In the genomic region with DNA sequence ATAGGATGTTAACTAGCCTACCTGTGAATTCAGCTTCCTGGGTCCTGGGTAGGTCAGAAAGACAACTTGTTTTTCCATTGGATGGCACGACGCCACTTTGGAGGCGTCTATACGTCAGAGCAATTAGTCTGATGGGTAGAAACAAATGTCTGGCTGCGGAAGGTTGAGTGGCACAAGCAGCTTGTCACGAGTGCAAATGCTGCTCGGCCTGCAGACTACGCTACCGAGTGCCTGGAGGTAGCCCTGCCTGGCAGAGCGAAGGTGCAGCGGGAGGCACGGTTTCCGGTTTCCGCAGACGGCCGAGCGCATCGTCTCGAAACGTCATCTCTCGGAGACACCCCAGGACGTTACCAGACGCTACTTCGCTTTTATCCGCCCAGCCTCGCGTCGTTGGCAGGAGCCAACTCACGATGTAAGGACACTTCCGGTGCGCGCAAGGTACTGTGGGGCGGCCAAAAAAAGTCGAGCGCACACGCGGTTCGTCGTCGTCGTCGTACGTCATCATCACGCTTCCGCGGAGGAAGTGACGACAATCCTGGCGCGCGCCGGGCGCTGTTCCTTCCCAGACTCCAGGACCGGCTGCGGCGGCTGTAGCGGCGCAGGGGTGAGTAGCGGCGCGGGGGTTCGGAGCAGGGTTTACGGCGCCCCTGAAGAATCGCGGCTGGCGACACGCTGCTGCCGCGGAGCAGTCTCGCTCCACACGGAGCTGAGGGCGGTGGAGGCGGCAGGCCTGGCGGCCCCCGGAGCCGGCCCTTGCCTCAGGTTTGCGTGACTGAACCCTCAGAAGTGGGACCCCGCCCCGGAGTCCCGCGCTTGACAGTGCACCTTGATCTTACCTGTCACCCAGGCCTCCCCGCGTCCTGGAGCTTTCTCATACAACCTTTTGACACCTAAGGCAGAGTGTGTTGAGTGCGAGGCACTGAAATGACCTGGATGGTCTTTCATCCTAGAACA, we compare ENCODE assay signal across 8 mouse cellular contexts. TPM values are rescaled to one million over a fixed set of nuclear protein-coding genes. Genes with fewer than 3 reads are reported as not detected.
DNase-seq lines count a peak whose midpoint lies in the region; ATAC-seq and TF ChIP-seq lines count a peak whose summit lies in the region.

Gene Cdk11b (plus strand): TSS at position 517 of the 954 bp plus-strand sequence.

- TF ChIP-seq CTCF in C2C12 (IDR thresholded peaks at IDR 0.05; ENCODE audit: control insufficient read depth, insufficient read depth, insufficient read length), result no peak
- no peak for TF ChIP-seq CTCF in brain, embryonic 14.5 days (IDR thresholded peaks at IDR 0.05; ENCODE audit: borderline replicate concordance, extremely low read depth, insufficient read depth, insufficient read length)
- TF ChIP-seq CTCF in liver, adult 2 months (IDR thresholded peaks at IDR 0.05; ENCODE audit: low read depth, low read length), result no peak

- ATAC-seq in heart, embryonic 11.5 days (replicated peaks; ENCODE audit: insufficient number of reproducible peaks, low FRiP score, low TSS enrichment), result peak; percentile 98
- peak; percentile 100 for ATAC-seq in kidney, embryonic 16.5 days (ENCODE audit: low FRiP score, low TSS enrichment)

- under 1% methylated on average over 84 of the region's 84 CpGs for WGBS in heart, embryonic 11.5 days (ENCODE audit: insufficient replicate concordance)
- under 1% methylated on average over 84 of the region's 84 CpGs for WGBS in kidney, embryonic 16.5 days
- under 1% methylated on average over 80 of the region's 84 CpGs for WGBS in liver, adult 2 months

- H3K27ac ChIP-seq in heart, embryonic 11.5 days (ENCODE audit: low read depth, low read length), result peak within 1 kb of the TSS; percentile 93
- peak within 1 kb of the TSS; percentile 95 for H3K27ac ChIP-seq in kidney, embryonic 16.5 days (ENCODE audit: low read length)
- H3K27ac ChIP-seq in liver, adult 2 months (replicated peaks; ENCODE audit: insufficient read depth, low read depth, low read length), result peak within 1 kb of the TSS; percentile 61

- DNase-seq in brain, embryonic 14.5 days (ENCODE audit: low read depth), result peak; percentile 100
- DNase-seq in liver, adult 2 months (ENCODE audit: extremely low read depth, low read depth, low spot score), result peak; percentile 96
- peak; percentile 99 for DNase-seq in splenic B cell, adult 2 months (ENCODE audit: low read depth, low spot score)

- H3K4me3 ChIP-seq in C2C12 (ENCODE audit: insufficient read depth, poor library complexity, severe bottlenecking) (peak within 1 kb of the TSS; percentile 91), myocyte (peak within 1 kb of the TSS; percentile 86)
- peak within 1 kb of the TSS; percentile 88 for H3K4me3 ChIP-seq in erythroblast, embryonic 14.5 days (replicated peaks)
- peak within 1 kb of the TSS; percentile 91 for H3K4me3 ChIP-seq in heart, embryonic 11.5 days (ENCODE audit: low read depth, low read length)
- H3K4me3 ChIP-seq in kidney, embryonic 16.5 days (ENCODE audit: low read length), result peak within 1 kb of the TSS; percentile 92
- H3K4me3 ChIP-seq in liver, adult 2 months (ENCODE audit: insufficient read depth, low read depth, low read length), result peak within 1 kb of the TSS; percentile 69

- peaks cover 31% of the 10 kb centered on the region for H3K4me1 ChIP-seq in erythroblast, embryonic 14.5 days (ENCODE audit: control insufficient read depth)
- H3K4me1 ChIP-seq in heart, embryonic 11.5 days (ENCODE audit: control insufficient read depth, insufficient read depth, low read length), result peaks cover 3% of the 10 kb centered on the region; the same call in 1 of the 2 replicates
- H3K4me1 ChIP-seq in kidney, embryonic 16.5 days (ENCODE audit: insufficient read depth, low read length), result peaks cover 8% of the 10 kb centered on the region; the same call in 1 of the 2 replicates
- peaks cover 6% of the 10 kb centered on the region; the same call in 1 of the 2 replicates for H3K4me1 ChIP-seq in liver, adult 2 months (ENCODE audit: control insufficient read depth, insufficient read depth, low read length)

- H3K4me2 ChIP-seq in heart, embryonic 11.5 days, result peak within 1 kb of the TSS; percentile 78
- H3K4me2 ChIP-seq in kidney, embryonic 16.5 days (replicated peaks; ENCODE audit: low read depth, low read length), result peak within 1 kb of the TSS; percentile 89
- peak within 1 kb of the TSS; percentile 91 for H3K4me2 ChIP-seq in myocyte (ENCODE audit: low read depth)

- peak within 1 kb of the TSS; percentile 84 for H3K9ac ChIP-seq in heart, embryonic 11.5 days (ENCODE audit: low read depth, low read length)
- H3K9ac ChIP-seq in kidney, embryonic 16.5 days (replicated peaks; ENCODE audit: low read length), result peak within 1 kb of the TSS; percentile 88
- H3K9ac ChIP-seq in liver, adult 2 months (ENCODE audit: low read depth, low read length), result peak within 1 kb of the TSS; percentile 83

- H3K79me3 ChIP-seq in C2C12 (ENCODE audit: low read depth), result peaks cover 25% of the 10 kb centered on the region

- H3K27me3 ChIP-seq in C2C12 (ENCODE audit: control insufficient read depth, insufficient read depth, insufficient read length) (no peaks in the 10 kb centered on the region), myocyte (ENCODE audit: control insufficient read depth, insufficient read depth, insufficient read length) (no peaks in the 10 kb centered on the region)
- H3K27me3 ChIP-seq in erythroblast, embryonic 14.5 days (ENCODE audit: control insufficient read depth), result no peaks in the 10 kb centered on the region
- H3K27me3 ChIP-seq in heart, embryonic 11.5 days (ENCODE audit: control insufficient read depth, insufficient read depth, low read length), result no peaks in the 10 kb centered on the region
- H3K27me3 ChIP-seq in kidney, embryonic 16.5 days (ENCODE audit: insufficient read depth, low read length), result no peaks in the 10 kb centered on the region
- no peaks in the 10 kb centered on the region for H3K27me3 ChIP-seq in liver, adult 2 months (ENCODE audit: control insufficient read depth, insufficient read depth, low read length)
- no peaks in the 10 kb centered on the region for H3K27me3 ChIP-seq in splenic B cell, adult 2 months (ENCODE audit: control insufficient read depth, insufficient read depth, low read length, poor library complexity, severe bottlenecking)

- peak within 1 kb of the TSS; percentile 78 for H3ac ChIP-seq in C2C12 (ENCODE audit: control insufficient read depth, insufficient read length, low read depth)
- peak within 1 kb of the TSS; percentile 71 for H3ac ChIP-seq in myocyte (ENCODE audit: control insufficient read depth, insufficient read length)

- H3K79me2 ChIP-seq in C2C12 (ENCODE audit: control insufficient read depth, insufficient read depth), result peaks cover 59% of the 10 kb centered on the region
- peaks cover 5% of the 10 kb centered on the region; the same call in 1 of the 2 replicates for H3K79me2 ChIP-seq in liver, adult 2 months (ENCODE audit: control insufficient read depth, insufficient read depth, low read length)
- H3K79me2 ChIP-seq in myocyte (ENCODE audit: control insufficient read depth, insufficient read depth), result peaks cover 33% of the 10 kb centered on the region

- H3K9me3 ChIP-seq in erythroblast, embryonic 14.5 days (ENCODE audit: control insufficient read depth, low read length), result no peaks in the 10 kb centered on the region
- H3K9me3 ChIP-seq in heart, embryonic 11.5 days (replicated peaks; ENCODE audit: control insufficient read depth, low read length), result no peaks in the 10 kb centered on the region
- no peaks in the 10 kb centered on the region for H3K9me3 ChIP-seq in kidney, embryonic 16.5 days (ENCODE audit: low read length)

- H3K36me3 ChIP-seq in C2C12 (ENCODE audit: control insufficient read depth, insufficient read depth) (peaks cover 39% of the 10 kb centered on the region), myocyte (ENCODE audit: control insufficient read depth, insufficient read depth) (peaks cover 10% of the 10 kb centered on the region)
- H3K36me3 ChIP-seq in erythroblast, embryonic 14.5 days (ENCODE audit: control insufficient read depth), result peaks cover 59% of the 10 kb centered on the region
- H3K36me3 ChIP-seq in heart, embryonic 11.5 days (ENCODE audit: control insufficient read depth, insufficient read depth, low read length), result 0 out of 2 replicates have a peak, but pooled peaks cover 2% of the 10 kb centered on the region
- H3K36me3 ChIP-seq in kidney, embryonic 16.5 days (ENCODE audit: insufficient read depth, low read length), result peaks cover 26% of the 10 kb centered on the region
- peaks cover 34% of the 10 kb centered on the region for H3K36me3 ChIP-seq in liver, adult 2 months (ENCODE audit: control insufficient read depth, insufficient read depth, low read length)
- H3K36me3 ChIP-seq in splenic B cell, adult 2 months (ENCODE audit: control insufficient read depth, insufficient read depth, low read length, poor library complexity, severe bottlenecking), result peaks cover 8% of the 10 kb centered on the region; the same call in 1 of the 2 replicates

- TF ChIP-seq POLR2A in brain, embryonic 14.5 days (IDR thresholded peaks at IDR 0.05; ENCODE audit: borderline replicate concordance, extremely low read depth, insufficient read depth, insufficient read length, poor library complexity, severe bottlenecking), result 0 out of 2 replicates have a peak, but pooled peaks have one; percentile 7
- TF ChIP-seq POLR2A in liver, adult 2 months (IDR thresholded peaks at IDR 0.05; ENCODE audit: extremely low read depth, insufficient read depth, low read length), result peak; percentile 74; the same call in 1 of the 2 replicates
- peak; percentile 96 for TF ChIP-seq POLR2A in myocyte (IDR thresholded peaks at IDR 0.05; ENCODE audit: insufficient read length, low read depth)

TF ChIP-seq in C2C12, 6 proteins besides CTCF, POLR2A, EP300 and RAD21:
- TF ChIP-seq USF1 (IDR thresholded peaks at IDR 0.05; ENCODE audit: low read depth) (no peak), MYOD1 (IDR thresholded peaks at IDR 0.05; ENCODE audit: control insufficient read depth, insufficient read length, low read depth) (no peak), MAX (IDR thresholded peaks at IDR 0.05) (peak; percentile 56)

TF ChIP-seq in myocyte, 11 proteins besides CTCF, POLR2A, EP300 and RAD21 (continues in another document):
- TF ChIP-seq USF1 (IDR thresholded peaks at IDR 0.05; ENCODE audit: low read depth) (no peak), POLR2AphosphoS2 (IDR thresholded peaks at IDR 0.05; ENCODE audit: insufficient read length, low read depth) (peak; percentile 95), MYOD1 (IDR thresholded peaks at IDR 0.05; ENCODE audit: control insufficient read depth in 1 of 3, insufficient read length in 2 of 3, low read depth in 2 of 3) (peak in 2 of 3 experiments; percentile 25 to 66), CEBPB (IDR thresholded peaks at IDR 0.05; ENCODE audit: insufficient read depth, poor library complexity, severe bottlenecking) (no peak)

RNA-seq across cellular contexts. Expression of gene Cdk11b, which starts in this region (rescaled TPM):
- polyA plus RNA-seq in C2C12 (2012; fragmentation: generic; extraction: Trizol) (40.4 TPM), myocyte (2012; fragmentation: generic; extraction: Trizol) (47.7 TPM)
- polyA plus RNA-seq in brain, embryonic 14.5 days (2012; rRNA removed), result 32.8 and 52.2 TPM in 2 replicates
- 5.0 and 6.4 TPM in 2 replicates for polyA plus RNA-seq in erythroblast, embryonic 14.5 days (2012)
- 48.2 and 50.0 TPM in 2 replicates for polyA plus RNA-seq in heart, embryonic 11.5 days (2014; fragmentation: Nextera tagmentation; extraction: Ambion mirVana)
- 56.6 and 65.6 TPM in 2 replicates for polyA plus RNA-seq in kidney, embryonic 16.5 days (2015; fragmentation: Nextera tagmentation; extraction: Ambion mirVana)
- 8.5 and 11.2 TPM in 2 replicates for total RNA-seq in liver, adult 2 months (2014; rRNA removed)
- polyA plus RNA-seq in liver, adult 2 months (2012; rRNA removed), result 8.8 and 10.6 TPM in 2 replicates

Comparison
In these comparisons a context has a peak if more than half of its experiments do, and no peak if none do; other contexts are left out.
1. Peak in every context shown above with its lines: DNase-seq, ATAC-seq, H3K4me3 ChIP-seq and H3K27ac ChIP-seq.
2. POLR2A ChIP-seq: peak in every context shown above with its lines; median percentile 96 in myocyte; 74 in liver, adult 2 months; 7 in brain, embryonic 14.5 days.